Mouse (Mus musculus) heart, postnatal 25 days (tissue): ENCODE measurements at regions not wholly inside any gene's neighbourhood (a gene's known extent, or its start where the extent isn't known, plus 50 kb on each side); places are given as distances from the start of the nearest gene placed in this dataset.

ENCODE experiments used
- DNase-seq: peaks from one replicate; pipeline ENCODE4 v3.0.0; 2022; ENCODE audit warnings: low spot score
- intact Hi-C: fragments of 180-260 bp; cut with DNase I; formaldehyde crosslinking; loops from one replicate; pipeline ENCODE4 v1.15.1; 2025

DNA sequence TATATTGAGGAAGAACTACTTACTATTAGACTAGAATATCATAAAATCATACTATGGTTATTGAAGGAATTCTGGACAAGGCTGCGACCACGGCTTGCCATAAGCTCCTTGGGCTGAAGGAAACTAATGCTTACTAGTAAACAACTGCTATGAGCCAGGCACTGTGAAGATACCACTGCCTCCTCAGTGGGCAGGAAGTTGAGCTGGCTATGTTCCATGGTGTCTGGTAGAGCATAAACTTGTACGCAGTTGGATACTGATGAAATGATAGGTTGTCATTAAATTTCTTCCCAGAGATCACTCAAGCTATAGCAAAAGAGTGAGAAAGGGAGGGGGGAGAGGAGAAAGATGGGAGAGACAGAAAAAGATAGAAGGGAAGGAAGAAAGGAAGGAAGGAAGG lies 261.4 kb upstream of the Fn1 start:
- intact Hi-C loops = no loop called here
- no peak for DNase-seq

DNA sequence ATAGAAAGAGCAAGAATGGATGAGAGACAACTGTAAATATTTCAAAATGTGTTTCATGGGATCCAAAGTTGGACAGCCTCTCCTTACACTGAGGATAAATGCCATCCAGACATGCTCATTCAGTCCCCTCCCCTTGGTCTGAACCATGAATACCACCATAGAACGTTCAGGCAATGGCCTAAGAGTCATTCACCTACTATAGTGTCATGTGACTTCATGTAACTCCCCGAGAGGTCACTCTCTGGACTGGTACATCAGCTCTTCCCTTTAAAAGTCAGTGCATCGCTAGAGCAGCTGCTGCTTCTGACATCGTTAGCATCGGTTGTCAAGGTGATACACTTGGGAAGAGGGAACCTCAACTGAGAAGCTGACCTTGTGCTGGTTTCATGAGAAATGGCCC lies 260.2 kb upstream of the Fn1 start:
- intact Hi-C loops = no loop called here
- no peak for DNase-seq

DNA sequence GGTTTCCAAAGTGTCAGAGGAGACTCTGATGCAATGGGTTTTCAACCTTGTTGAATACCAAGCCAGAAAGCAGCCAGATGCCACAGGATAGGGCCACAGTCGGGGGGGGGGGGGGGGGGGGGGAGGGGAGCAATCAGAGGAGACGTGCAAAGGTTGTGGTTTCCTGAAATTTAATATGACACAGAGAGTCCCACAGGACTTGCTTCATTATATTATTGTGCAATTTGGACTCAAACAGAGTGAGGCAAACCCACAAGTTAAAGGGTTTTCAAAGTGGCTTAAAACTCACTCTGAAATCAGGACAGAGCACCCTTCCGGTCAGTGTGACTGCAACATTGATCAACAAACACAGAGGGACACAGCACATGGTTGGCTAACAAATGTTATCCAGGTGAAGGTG lies 259.4 kb upstream of the Fn1 start:
- DNase-seq = no peak
- intact Hi-C loops = no loop called here

DNA sequence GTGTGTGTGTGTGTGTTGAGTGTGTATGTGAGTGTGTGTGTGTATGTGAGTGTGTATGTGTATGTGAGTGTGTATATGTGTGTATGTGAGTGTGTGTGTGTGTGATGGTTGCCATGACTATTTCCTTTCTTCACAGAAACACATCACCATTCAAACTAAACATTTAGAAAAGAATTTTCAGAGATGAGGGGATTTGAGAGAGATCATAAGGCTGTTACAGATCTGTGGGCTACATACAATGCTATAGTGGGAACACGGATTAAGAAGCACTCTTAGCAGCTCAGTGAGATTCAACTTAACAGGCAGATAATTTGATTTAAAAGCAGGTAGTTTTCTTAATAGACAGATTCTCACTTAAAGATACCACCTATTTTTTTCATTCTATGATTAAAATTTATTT lies 257.1 kb upstream of the Fn1 start:
- intact Hi-C loops = no loop called here

DNA sequence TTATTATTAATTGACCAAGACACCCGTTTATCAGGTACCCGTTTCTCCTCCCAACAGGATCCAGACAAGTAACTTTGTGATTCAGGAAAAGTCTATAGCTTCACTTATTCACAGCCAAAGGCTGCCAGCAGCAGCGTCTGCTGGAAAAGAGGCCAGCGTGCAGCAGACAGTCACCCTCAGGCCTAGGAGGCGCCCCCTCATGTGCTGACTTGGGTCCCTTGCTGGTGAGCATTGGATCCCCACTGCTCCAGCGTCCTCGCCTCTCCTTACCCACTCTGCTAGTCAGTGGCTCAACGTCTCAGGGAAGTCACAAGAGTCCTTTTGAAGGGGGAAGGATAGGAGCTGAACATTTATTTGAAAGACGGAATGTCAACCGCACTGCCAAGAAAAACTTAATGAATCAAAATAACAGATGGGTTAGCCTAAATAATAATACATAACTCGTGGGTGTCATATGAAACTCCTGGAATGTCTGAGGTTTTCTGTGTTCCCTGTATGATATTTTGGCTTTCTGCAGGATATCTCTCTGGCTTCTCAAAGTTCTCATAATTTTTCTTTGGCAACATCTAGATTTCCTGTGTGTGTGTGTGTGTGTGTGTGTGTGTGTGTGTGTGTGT lies 256.6 kb upstream of the Fn1 start:
- no peak for DNase-seq
- intact Hi-C loops = no loop called here

More for the DNA sequence above, 257.1 kb upstream of the Fn1 start:
- no peak for DNase-seq

DNA sequence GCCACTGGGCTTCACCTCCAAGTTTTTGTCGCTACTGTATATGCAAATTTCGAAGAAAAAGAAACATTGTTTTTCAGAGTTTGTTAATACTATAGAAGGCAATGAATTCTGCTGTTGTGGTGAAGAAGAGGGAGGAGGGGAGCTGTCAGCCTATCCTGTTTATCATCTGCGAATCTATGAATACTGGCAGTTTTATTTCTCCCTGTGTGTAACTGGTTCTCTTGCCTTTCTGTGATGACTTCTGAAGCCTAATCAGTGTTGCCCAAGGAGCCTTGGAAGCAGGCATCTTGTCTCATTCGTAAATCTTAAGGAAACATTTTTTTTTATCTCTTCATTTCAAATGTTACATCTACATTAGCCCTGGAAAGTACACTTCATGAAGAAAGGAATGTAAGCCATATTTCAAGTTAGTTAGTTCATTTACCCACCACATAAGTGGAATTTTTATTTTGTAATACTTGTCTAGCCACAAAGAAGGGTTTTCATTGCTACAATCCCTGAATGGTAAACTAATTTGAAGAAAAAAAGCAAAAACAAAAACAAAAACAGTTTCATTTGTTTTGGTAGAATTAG lies 251.5 kb upstream of the Fn1 start:
- DNase-seq = no peak
- intact Hi-C loops = no loop called here

DNA sequence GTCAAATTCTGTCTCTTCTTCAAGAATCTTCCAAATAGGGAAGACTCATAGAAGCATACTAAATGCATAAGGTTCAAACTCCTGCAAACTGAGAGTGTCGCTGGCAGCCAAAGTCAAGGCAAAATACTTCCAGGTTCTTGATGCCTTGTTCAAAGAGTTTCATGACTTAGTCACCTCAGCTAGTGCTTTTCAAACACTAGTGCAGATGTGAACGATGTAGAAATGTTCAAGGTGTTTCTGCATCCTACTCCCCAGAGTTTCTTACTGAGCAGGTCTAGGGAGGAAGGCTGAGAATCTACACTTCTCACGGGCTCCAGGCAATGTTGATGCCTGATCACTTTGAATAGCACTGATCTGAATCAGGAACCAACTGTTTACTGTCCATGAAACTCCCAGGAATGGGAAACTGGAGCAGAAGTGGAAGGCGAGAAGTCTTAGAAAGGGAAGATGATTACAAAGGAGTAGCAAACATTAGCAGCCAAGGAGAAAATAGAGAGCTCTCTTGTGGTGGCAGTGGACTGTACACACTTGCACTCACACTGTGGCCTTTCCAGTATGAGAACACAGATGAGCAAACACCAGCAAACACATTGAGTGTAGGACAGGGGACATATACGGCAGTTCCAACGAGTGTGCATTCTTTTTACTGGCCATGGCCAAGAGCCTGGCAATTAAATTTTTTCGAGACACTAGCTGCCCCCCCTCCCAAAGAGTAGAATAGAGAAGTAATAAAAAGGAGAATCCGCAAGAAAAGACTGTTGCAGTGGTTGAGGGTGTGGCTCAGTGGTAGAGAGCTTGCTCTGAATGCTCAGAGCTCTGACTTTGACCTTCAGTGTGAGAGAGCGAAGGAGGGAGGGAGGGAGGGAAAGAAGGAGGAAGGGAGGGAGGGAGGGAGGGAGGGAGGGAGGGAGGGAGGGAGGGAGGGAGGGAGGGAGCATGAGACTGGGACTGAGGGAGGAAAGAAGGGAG lies 247.4 kb upstream of the Fn1 start:
- intact Hi-C loops = no loop called here
- no peak for DNase-seq

DNA sequence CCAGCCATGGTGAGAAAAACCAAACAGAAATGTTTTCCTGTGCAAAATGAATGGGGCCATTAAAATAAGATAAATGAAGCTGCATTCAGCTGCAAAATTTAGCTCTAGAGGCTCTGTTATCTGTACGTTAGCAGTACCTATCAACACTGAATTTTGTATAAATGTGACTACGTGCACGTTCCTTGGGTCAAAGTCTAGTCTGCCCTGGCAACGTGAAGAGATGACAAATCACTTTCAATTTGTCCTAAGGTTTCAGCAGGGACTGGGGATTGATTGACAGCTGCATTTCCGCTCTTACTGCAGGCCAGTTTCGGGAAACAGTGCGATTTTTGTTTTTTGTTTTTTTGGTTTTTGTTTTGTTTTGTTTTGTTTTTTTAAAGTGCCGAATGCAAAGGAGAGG lies 246.1 kb upstream of the Fn1 start:
- DNase-seq = no peak
- intact Hi-C loops = no loop called here

DNA sequence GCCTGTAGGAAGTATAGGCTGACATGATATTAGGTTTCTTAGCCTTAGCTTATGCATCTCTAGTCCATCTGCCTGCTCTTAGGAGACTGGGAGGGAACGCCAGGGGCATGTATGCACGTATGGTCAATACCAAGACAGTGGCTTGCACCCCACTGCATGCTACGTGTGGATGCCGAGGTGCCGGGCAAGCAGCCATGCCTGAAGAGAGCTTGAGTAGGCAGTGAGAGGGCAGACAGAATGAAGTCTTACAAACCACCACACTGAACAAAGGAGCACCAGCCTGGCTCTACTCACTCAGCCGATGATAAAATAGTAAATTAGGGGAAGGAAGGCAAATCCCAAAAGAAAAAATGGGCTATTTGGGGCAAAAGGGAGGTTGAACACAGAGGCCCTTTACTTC lies 245.2 kb upstream of the Fn1 start:
- intact Hi-C loops = no loop called here
- no peak for DNase-seq

DNA sequence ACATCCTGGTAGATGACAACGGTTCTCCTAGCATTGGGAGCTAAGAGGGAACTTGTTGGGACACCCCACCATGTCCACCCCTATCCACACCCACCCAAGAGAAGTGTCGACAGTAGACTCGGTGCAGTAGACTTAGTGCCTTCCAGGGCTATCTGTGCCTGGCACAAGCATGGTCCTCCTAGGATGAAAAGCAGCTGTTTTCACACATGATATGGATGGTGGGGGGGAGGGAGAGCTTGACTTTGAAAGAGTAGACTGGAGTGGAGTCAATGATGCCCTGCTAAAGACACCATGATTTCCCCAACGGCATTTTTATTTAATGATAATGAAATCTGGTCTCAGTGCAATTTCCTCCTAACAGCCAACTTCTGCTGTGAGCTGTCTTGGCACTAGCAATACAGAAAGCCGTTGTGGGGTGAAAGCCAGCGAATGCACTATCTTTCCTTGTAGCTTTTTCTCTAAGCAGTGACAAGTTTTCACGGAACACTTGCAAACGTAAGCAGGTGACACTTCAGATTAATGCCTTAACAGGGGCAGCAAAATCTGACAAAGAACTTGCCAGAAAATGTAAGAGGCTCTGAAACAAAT lies 244.6 kb upstream of the Fn1 start:
- DNase-seq = no peak
- intact Hi-C loops = no loop called here

DNA sequence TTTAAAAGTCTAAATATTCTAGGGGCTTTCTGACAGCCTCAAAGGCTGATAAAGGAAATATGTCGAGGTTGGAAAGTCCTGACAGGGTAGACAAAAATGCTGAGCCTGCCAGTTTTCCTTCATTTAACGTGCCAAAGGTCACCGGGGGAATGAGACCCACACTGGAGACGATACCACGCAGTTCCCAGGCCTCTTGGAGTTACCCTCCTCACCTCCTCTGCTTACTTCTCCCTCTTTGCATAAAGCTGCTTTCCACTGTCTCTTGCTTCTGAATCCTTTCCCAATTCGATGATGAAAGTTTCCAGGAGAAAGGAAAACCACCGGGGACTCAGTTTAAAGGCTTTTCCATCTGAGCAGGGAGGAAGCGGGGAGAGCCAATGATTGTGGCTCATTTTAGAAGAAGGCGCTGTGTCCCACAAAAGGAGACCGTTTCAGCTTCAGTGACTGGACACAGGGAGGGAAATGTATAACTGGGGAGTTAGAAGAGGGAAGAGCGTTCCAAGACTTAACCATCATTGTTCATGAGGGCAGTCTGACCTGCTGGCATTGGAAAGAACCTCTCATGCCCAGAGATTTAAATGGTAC lies 243.2 kb upstream of the Fn1 start:
- intact Hi-C loops = no loop called here
- no peak for DNase-seq

DNA sequence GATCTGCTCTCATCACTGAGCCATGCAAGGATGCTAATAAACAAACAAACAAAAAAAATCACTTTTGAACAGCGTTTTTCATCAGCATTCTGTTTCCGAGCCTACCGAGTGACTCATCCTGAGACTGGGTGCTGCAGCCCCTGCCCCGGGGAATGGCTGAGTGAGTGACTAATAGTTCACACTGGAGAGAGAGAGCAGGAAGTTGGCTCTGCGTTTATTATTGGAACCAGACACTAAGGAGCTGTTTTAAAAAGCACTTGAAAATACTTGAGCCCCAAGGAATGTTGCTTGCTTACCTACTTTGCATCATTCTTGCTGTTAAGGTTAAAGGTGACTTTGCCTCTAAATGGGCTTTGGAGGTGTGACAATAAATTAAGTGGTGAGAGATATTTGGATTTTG lies 240.6 kb upstream of the Fn1 start:
- DNase-seq = no peak
- intact Hi-C loops = no loop called here

DNA sequence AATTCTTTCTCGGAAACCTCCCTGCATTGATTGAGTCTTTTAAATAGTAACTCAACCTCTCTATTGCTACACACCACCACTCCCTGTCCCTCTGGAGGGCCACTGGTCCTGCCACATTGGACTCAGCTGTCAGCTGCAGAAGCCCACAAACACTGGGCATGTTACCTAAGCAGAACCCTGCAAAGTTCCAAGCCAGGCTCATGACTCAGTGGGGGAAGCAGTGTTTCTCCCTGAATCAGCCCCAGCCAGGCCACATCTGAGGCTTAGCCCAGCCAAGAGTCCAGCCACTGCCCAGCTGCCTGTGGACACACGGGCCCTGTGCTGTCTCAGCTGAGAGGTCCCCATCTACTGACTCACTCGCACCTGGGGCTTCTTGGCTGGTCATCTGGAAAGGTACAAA lies 234.8 kb upstream of the Fn1 start:
- DNase-seq = no peak
- intact Hi-C loops = no loop called here

DNA sequence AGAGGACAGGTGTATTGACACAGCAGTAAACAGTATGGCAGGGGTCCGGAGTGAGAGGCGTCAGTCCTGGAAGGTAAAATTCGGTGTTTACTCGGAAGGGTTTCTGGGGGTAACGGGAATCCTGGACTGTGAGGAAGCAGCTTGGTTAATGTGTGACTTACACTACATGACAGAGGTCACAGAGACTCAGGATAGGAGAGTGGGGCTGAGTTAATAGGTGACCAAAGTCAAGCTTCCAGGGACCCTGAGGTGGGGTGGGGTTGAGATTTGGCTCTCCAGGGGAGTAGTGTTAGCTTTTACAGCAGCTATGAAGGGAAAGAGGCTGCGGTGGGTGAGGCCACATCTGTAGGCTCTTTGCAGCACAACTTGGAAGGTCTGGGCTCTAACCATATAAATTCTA lies 233.9 kb upstream of the Fn1 start:
- DNase-seq = no peak
- intact Hi-C loops = no loop called here

DNA sequence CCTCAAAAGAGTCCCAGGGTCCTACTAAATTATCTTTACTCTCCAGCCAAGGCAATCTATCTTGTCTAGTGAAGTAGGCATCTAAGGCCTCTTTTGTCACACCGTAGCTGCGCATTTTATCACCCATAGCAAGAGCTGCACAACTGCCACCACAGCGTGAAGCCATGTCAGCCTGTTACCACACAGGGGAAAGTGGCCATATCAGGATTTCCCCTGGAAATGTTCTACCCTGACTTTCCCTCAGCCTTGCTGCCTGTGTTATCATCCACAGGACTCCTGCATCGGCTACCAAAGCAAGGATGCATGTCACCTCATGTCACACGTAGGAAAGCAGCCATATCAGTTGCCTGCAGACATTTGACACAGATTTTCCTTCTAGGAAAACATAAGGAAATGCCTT lies 233.2 kb upstream of the Fn1 start:
- intact Hi-C loops = no loop called here

DNA sequence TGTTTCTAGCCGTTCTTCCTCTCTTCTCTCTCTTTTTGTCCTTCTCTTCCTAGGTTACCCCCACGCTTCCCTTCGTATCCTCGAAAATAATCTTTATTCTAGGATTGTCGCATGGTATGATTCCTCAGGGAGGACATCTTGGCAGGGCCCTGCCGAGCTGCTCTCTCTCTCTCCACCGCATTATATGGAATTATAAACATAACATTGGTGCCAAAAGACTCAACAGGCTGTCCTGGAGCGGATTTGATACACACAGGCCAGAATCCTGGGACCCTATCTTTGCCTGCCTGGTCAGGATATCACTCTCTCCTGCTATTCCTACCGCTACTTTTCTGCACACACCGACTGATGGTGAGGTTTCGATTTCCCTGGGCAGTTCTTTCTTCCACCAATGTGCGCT lies 228.9 kb upstream of the Fn1 start:
- DNase-seq = no peak
- intact Hi-C loops = no loop called here

More for the DNA sequence above, 233.2 kb upstream of the Fn1 start:
- no peak for DNase-seq

DNA sequence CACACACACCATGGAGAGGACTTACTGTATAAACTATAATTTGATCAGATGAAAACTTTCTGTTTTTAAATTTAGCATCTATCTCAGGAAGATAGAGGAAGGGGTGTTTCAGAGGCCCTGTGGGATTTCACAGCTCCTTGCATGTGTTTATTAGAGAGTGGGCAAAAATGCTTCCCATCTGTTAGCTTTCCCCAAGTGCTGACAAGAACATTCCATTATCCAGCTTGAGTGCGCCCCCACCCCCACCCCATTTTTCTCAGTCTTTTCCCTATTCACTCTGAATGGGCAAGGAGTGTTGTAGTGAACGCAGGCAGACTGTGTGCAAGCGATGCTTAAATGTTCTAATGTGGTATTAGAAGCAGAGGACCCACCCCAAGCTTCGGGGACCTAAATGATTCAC lies 228.2 kb upstream of the Fn1 start:
- intact Hi-C loops = no loop called here
- DNase-seq = no peak

DNA sequence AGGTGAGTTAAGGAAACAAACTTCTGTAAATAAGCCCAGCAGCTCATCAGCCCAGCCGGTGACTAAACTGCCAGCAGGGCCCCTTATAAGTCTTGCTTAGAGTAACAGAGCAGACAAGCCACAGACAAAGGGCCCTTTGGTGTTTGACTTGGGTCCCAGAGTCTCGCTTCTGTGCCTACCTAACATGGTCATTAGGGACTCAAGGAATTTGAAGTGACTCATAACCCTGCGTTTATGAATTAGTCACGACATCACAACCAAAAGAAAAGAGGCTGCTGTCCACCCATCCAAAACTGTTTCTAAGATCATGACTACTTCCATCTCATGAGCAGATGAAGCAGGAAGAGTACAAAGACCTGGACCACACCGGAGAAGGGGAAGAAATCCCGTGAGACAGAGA lies 227.5 kb upstream of the Fn1 start:
- no peak for DNase-seq
- intact Hi-C loops = no loop called here

DNA sequence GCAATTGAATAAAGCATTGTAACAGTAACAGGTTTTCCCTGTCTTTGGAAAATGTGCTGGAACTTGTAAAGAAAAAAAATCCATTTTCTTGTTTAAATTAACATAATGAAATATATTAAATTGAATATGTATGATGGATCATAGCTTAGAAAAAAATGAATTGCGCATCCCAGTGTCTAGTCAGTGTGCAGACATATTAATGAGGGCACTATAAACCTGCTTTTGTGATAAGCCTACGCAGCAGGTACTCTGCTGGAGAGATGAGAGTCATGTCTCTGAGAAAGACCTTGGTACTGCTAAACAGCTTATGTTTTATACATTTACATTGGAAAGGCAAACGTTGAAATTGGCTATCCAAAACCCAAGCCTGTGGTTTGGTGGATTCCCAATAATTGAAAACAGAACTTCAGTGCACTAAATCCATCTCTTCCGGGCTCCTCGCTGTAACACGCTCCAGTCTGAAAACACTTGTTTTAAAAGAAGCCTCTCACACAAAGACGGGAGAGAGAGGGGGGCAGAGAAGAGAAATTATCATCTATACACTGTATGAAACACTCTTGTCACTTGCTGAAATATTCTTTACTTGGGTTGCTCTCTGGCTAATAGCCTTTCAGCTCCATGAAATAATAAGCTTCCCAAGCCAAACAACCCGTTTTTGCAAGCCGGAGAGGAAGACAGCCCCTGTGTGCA lies 223.9 kb upstream of the Fn1 start:
- no peak for DNase-seq
- intact Hi-C loops = no loop called here

DNA sequence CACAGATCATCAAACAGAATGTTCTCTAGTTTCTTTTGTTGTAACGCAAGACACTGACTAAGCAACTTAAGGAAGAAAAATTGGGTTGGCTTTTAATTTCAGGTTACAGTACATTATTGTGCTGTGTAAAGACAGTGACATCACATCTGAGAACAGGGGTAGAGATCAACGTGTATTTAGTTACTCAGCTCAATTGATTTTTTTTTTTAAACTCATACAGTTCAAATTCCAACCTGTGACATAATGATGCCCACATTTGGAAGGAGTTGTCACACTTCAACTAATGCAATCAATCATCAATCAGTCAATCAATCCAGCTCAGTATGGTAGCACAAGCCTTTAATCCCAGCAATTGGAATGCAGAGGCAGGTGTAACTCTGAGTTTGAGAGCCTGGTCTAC lies 221.0 kb upstream of the Fn1 start:
- DNase-seq = no peak
- intact Hi-C loops = no loop called here
